Mouse (Mus musculus): ENCODE measurements around the gene Maneal. TPM values are rescaled to one million over a fixed set of nuclear protein-coding genes. Genes with fewer than 3 reads are reported as not detected.

Gene Maneal
- 10 to 100 TPM; 51.1 to 55.7 TPM for total RNA-seq (2021)
- long read RNA-seq, experiment 1, transcript Maneal-201 (4 exons, 2,727 nt), result major isoform, 61 of 73 reads
- long read RNA-seq, experiment 1, partial matches to known transcripts, result 5 of 73 reads
- long read RNA-seq, experiment 1, other reads (novel, unspliced or antisense), result 7 of 73 reads
- long read RNA-seq, experiment 2, transcript Maneal-201 (4 exons, 2,727 nt), result major isoform, 59 of 70 reads
- long read RNA-seq, experiment 2, partial matches to known transcripts, result 0 of 70 reads
- long read RNA-seq, experiment 2, other reads (novel, unspliced or antisense), result 11 of 70 reads

GRCm38 (mm10) chr4:124861283-124862188, at the start of gene Maneal:
TSS of gene Maneal (minus strand) at chr4:124862171.
- intact Hi-C loops (cut with DNase I), result no loop called here

DNA sequence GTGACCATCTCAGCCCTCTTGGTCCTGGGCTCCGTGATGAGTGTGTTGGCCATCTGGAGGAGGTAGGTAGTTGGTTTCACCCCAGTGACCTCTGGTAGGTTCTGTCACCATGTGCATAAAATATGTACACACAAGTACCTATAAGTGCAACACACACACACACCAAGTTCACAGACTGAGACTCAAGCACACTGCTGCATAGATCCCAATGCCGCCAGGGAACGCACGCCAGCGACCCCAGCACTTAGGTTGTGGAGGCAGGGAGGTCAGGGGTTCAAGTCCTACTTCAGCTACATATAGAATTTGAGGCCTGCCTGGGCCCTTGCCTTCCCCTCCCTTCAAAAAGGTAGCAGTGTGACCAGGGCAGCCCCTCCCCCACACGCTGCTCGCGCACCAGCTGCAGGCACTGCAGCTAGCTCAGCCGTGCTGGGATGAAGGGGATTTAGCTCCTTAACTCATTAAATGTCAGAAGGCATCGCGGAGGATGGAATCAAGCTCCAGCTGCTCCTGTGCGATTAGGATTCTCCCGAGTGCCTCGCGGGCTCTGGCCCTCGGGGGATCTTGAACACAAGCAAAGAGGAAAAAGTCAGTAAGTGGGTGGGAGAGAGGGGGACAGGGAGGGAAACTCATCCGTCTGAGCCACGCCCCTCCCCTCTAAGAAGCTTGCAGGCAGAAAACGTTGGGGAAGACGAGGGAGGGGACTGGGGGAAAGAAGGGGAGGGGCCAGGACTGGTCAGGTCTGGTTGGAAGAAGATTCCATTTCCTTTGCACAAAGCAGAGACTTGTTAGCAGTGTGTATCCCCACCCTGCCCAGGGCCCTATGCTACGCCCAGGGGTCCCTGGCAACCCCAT, 44.2 kb upstream of the Maneal start:
- peak in 1 of 2 experiments; percentile 66 for DNase-seq (ENCODE audit: low spot score in 2 of 2)

More at GRCm38 (mm10) chr4:124861283-124862188, at the start of gene Maneal:
- DNase-seq (ENCODE audit: low spot score in 2 of 2), result no peak

GRCm38 (mm10) chr4:124905417-124905816, 43.4 kb upstream of the Maneal start:
- intact Hi-C loops (cut with DNase I), result no loop called here
- DNase-seq (ENCODE audit: low spot score in 2 of 2), result no peak

More for the DNA sequence above, 44.2 kb upstream of the Maneal start:
- intact Hi-C loops (cut with DNase I), result no loop called here

DNA sequence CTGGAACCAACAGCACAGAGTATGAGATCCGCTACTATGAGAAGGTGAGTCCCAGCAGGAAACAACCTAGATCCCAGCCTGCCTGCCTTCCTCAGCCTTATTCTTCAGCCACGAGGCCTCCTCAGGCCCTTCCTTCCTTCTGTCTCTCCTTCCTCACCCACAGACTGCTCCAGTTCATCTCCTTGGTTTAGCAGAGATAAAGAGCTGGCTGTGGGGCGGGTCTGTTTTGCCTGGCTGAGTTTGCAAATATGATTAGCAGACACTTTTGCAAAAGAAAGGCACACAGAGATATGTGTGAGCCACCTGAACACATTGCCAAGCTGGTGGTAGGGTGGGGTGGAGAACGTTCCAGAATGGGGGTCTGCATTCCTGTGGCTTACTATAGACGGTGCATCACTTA, 37.9 kb upstream of the Maneal start:
- intact Hi-C loops (cut with DNase I), result no loop called here
- no peak for DNase-seq (ENCODE audit: low spot score in 2 of 2)

DNA sequence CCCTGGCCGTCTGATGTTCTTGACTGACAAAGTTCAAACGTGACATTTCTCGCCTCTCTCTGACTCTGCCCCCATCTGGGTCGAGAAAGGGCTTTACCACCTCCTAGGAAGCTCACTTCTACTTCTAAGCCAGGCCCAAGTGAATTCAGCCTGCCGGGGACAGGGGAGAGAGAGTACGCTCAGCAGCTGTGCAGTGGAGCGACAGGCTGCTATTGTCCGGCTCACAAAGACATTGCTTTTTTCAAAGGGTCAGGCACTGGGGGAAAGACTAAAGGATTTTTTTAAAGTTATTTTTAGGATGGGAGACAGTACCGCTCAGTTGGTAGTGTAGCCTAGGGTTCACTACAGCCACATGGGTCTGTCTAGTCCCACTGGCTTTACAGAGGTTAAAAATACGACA, 36.5 kb upstream of the Maneal start:
- no peak for DNase-seq (ENCODE audit: low spot score in 2 of 2)
- intact Hi-C loops (cut with DNase I), result no loop called here

DNA sequence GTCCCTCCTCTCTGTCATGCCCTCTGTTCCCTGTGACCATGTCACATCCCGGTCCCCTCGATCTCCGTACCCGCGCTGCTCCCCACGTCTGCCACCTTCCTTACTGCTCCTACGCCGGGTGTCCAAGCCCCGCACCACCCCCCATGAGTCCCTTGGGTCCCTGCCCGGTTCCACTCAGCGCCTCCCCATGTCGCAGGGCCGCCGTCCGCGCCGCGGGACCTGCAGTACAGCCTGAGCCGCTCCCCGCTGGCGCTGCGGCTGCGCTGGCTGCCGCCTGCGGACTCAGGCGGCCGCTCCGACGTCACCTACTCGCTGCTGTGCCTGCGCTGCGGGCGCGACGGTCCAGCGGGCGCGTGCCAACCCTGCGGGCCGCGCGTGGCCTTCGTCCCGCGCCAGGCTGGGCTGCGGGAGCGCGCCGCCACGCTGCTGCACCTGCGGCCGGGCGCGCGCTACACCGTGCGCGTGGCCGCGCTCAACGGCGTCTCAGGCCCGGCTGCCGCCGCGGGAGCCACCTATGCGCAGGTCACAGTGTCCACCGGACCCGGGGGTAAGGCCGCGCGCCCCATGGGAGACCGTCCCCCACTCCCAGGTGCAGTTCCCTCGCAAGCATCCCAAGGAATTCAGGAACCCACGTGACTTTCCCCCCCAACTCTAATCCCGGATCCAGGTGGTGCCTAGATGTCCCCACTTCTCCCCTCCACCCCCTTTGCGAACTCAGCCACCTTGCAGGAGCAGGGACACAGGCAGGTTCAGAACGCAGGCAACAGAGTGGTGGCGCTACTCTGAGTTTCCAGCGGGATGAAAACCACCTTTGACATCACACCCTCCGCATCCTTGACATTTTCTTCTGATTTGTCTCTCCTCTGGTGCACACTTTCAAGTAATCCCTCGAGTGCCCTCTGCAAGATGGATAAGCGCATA, 32.8 kb upstream of the Maneal start:
- intact Hi-C loops (cut with DNase I), result no loop called here
- DNase-seq (ENCODE audit: low spot score in 2 of 2), result peak; percentile 54 to 69

- intact Hi-C loops (cut with DNase I), result no loop called here
- no peak for DNase-seq (ENCODE audit: low spot score in 2 of 2)
These were observed 31.8 kb upstream of the Maneal start for GRCm38 (mm10) chr4:124893769-124894168.

- DNase-seq (ENCODE audit: low spot score in 2 of 2), result peak in 1 of 2 experiments; percentile 17
- intact Hi-C loops (cut with DNase I), result no loop called here
These were observed 28.9 kb upstream of the Maneal start for GRCm38 (mm10) chr4:124890831-124891230.

DNA sequence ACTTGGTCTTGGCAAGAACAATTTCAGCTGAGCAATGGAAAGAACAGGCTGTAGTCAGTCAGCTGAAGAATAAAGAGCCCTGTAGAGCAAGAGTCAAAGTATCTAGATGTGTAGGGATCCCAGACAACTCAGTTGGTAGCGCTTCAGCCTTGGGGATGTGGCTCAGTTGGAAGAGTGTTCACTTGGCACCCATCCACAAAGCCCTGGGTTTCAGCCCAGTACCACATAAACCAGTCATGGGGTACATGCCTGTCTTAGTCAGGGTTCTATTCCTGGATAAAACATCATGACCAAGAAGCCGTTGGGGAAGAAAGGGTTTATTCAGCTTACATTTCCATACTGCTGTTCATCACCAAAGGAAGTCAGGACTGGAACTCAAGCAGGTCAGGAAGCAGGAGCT, 28.0 kb upstream of the Maneal start:
- peak in 1 of 2 experiments; percentile 26 for DNase-seq (ENCODE audit: low spot score in 2 of 2)
- intact Hi-C loops (cut with DNase I), result no loop called here

DNA sequence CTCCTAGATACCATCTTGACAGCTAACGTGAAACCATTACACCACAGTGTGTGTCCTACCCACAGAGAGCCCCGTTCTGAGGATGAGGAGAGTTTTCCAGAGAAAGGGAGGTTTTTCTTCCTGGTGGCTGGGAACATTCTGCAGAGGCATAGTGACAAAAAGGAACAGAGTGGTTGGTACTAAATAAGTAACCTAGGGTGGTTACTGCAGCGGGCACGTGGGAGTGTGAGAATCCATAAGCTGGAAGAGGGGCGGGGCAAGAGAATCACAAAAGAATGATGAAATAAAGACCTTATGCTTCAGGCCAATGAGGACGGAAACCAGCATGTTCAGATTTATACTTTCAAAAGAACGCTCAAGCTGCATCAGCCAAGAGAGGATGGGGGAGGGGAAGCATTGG, 26.7 kb upstream of the Maneal start:
- peak in 1 of 2 experiments; percentile 25 for DNase-seq (ENCODE audit: low spot score in 2 of 2)
- intact Hi-C loops (cut with DNase I), result no loop called here

DNA sequence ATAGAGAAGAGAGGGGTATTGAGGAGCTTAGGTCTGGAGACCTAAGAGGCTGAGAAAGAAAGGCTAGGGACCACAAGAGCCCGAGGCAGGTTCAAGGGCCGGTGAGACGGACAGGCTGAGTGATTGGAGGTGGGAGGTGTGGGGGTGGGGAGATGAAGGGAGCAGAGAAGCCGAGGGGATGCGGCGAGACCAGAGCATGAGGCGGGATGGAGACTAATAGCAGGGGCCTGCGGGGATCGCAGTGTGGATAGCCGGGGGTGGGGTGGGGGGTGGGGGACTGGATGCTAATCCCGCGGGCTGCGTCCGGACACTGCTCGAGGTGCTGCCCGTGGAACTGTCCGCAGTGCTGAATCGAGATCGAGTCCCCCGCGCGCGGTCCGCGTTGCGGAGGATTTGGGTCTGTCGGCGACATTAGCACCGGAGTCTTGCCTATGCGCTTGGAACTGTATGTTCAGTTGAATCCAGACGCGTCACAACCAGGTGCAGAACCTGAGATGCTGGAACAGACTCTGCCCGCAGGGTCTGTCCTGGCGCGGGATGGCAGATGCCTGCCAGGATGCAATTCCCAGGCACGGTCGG, 20.3 kb upstream of the Maneal start:
- peak in 1 of 2 experiments; percentile 33 for DNase-seq (ENCODE audit: low spot score in 2 of 2)
- intact Hi-C loops (cut with DNase I), result no loop called here

GRCm38 (mm10) chr4:124881341-124881908, 19.5 kb upstream of the Maneal start:
- intact Hi-C loops (cut with DNase I), result no loop called here
- peak; percentile 83 to 90 for DNase-seq (ENCODE audit: low spot score in 2 of 2)

DNA sequence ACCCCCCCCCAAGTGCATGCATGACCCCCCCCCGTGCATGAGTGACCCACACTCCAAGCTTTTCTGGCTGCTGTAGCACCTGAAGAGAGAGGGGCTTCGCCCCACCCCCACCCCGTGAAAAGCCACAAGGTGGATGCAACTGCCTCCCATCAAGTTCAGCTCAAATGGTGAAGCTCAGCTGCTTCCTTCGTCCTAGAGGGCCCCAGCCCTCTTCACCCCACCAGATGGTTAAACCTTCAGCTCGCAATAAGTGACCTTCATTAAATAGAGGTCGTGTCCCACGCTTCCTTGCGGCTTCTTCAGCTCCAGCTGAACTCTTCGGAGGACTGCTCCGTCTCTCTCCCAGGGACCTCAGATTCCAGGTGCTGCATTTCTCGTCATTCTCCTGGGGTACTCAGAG, 18.6 kb upstream of the Maneal start, which contains the start of gene Epha10:
Gene Epha10, plus strand, starts transcription at position 301 of the 400 bp plus-strand sequence.
- intact Hi-C loops (cut with DNase I), result no loop called here
- DNase-seq (ENCODE audit: low spot score in 2 of 2), result no peak

DNA sequence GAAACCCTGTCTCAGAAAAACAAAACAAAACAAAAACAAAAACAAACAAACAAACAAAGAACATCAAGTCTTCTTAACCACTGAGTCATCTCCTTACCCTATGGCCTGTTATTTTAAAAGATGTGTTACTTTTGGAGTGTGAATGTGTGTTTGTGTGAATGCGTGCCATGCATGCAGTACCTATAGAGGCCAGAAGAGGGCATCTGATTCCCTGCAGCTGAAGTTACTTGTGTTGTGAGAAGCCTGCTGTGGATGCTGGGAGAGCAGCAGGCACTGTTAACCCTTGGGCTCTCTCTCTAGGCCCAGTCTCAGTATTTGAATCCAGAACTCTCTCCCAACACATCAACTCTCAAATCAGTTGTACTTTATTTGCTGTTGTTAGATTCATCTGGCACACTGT, 10.7 kb upstream of the Maneal start:
- intact Hi-C loops (cut with DNase I), result no loop called here
- no peak for DNase-seq (ENCODE audit: low spot score in 2 of 2)

DNA sequence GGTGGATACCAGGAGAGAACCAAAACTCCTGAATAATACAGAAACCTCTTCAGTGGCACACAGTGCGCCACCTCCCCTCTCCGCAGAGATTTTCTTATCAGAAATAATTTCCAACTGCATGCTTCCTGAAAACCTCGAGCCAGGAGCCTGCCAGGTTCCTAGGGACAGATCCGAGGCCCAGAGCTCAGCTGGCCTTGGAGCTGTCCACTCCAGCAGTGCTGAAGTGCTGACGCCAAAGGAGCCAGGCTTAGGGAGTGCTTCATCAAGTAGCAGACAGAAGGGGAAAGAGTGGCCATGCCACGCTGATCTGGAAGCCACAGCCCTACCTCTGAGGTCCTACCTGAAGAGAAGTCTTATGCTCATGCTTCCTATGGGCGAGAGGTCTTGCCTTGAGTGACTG, 1.5 kb downstream of the Maneal start:
- DNase-seq (ENCODE audit: low spot score in 2 of 2), result peak in 1 of 2 experiments; percentile 45
- intact Hi-C loops (cut with DNase I), result no loop called here

DNA sequence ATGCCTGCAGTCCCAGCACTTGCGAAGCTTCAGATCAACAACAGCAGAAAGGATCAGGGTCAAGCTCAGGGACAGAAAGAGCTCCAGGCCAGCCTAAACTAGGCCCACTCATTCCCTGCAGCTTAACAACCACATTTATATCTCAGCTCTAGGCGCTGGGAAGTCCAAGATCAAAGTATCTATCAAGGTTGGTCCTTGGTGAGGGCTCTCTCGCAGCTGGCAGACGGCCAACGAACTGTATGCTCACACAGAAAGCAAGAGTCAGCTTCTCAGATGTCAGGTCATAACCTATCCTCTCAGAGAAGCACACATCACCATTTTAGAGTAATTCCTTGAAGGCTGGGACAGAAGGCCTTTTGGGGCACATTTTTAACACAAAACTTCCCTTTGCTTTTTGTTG, 3.6 kb downstream of the Maneal start:
- DNase-seq (ENCODE audit: low spot score in 2 of 2), result no peak

DNA sequence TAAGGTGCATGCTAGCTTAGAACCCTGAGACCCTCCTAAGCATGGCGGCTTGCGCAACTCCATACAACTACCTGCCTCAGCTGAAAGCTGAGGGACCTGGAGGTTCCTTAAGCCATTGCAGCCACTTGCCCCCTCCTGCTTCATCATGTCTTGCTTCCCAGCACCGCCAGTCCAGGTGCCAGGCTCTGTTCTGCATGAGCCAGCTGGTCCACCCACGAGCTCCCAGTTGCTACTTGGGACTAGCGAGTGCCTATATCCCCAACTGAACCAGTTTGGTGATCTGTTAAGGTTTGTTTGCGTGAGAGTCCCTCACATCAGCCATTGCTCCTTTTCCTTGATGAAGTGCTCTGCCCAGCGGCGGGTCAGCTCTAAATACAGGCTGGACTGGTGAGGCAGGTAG, 5.7 kb downstream of the Maneal start:
- intact Hi-C loops (cut with DNase I), result no loop called here
- DNase-seq (ENCODE audit: low spot score in 2 of 2), result no peak

More for the DNA sequence above, 3.6 kb downstream of the Maneal start:
- intact Hi-C loops (cut with DNase I), result no loop called here
